Mouse (Mus musculus): ENCODE data around the gene Ripor1.
"Not testable (repeated sequence)": the region's sequence is repeated elsewhere in the genome, so short reads cannot be mapped to it uniquely, and the experiment has no call there.

Ripor1 gene

DNA sequence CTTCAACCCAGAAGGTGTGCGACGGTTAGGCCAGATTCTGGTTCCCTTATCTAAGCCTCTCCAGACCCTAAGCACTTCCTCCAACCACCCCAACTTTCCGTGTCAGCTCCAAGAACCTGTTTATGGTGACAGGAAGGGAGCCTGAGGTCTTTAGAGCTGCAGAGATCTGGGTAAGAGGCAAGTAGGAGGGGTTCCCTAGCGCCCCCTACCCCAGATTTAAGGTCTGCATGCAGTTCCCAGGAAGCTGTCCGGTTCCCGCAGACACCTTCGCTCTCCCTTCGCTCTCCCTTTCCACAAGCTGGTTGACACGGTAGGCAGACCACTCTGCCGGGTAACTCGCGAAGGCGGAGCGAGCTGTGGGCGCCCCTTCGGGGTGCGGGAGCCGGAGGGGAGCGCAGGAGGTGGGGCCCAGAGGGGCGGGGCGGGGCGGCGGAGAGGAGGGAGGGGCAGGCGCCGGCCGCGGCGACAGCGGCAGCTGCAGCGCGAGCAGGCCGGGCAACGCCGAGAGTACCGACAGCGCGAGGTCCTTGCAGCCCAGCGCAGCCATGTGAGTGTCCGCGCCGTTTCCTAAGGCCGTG is at the start of gene Ripor1:
Gene Ripor1 (plus strand): TSS at position 452 of the 578 bp plus-strand sequence.
- DNase-seq: peak; percentile 99

DNA sequence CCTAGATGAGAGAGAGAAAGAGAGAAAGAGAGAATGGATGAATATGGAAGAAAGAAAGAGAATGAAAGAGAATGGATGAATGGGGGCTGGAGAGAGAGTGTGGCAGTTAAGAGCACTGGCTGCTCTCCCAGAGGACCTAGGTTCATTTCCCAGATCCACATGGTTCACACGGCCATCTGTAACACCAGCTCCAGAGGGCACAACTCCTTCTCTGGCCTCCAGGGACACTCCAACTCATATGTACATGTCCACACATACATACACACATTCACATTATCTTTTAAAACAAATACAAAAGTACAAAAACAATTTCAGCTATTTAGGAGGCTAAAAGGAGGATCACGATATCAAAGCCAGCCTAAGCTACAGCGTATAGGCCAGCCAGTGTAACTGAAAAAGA is 42.2 kb upstream of the Ripor1 start:
- peak; percentile 83 for DNase-seq

DNA sequence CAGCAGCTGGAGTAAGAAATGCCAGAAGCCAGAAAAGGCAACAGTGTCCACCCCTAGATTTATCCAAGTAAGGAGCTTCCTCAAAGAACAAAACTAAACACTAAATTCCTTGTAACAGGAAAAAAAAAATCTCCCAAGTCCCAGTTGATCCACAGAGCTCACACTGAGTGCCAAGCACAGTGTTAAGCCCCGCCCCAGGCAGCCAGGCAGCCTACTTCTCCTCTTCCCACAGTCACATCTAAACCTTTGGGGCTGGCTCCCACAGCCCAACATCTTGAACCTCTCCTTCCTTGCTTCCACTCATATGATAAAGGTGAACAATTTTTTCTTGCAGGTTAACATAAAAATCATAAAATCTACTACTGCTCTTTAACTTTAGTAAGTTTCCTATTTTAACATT is 41.2 kb upstream of the Ripor1 start:
- peak; percentile 82 for DNase-seq

DNA sequence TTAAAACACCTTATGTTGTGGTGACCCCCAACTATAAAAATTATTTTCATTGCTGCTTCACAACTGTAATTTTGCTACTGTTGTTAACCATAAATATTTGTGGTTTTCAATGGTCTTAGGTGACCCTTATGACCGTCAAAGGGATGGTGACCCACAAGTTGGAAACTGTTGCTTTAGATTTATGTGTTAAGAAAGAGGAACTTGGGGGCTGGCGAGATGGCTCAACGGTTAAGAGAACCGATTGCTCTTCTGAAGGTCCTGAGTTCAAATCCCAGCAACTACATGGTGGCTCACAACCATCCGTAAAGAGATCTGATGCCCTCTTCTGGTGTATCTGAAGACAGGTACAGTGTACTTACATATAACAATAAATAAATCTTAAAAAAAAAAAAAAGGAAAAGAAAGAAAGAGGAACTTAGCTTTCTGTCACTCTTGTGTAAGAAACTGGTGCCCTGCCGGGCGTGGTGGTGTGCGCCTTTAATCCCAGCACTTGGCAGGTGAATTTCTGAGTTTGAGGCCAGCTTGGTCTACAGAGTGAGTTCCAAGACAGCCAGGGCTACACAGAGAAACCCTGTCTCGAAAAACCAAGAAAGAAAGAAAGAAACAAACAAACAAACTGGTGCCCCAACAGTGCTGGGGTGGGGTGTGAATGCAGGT is 40.4 kb upstream of the Ripor1 start:
- DNase-seq: peak; percentile 87

GRCm38 (mm10) chr8:105565401-105565881 is 39.6 kb upstream of the Ripor1 start:
- no peak for DNase-seq

DNA sequence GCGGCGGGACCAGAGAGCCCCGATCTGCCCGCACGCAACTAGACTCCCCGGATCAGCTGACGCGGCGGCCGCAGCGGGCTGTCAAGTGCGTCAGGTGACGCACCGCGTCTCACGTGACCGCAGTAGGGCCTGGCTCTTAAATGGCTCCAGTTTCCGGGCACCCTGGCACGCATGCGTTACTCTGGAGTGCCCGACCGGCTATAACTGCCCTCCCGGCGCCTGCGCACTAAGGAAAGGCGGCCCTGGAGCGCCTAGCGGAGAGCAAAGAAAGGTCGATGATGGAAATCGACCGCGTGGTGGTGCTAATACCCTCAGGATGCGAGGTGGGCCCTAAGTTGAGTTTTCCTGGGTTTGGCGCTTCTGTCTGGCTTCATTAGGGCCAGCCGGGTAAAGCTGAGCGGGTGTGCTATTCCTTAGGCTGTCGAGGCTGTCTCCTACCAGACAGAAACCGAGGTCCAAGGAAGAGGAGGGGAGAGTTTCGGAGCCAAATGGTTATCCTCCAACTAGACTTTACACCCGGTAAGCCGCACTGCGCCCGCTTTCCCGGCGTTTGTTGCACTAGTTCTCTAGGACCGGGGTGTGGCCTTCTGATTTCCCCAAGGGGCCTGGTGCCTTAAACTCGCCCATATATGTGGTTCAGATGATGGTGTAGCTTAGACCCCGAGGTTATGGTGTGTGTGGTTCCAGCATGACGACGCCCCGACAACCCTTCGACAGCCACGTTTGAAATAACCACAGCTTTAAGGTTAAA is 38.9 kb upstream of the Ripor1 start, which contains the start of gene Atp6v0d1:
Gene Atp6v0d1 (minus strand): TSS at position 96 of the 751 bp plus-strand sequence.
- DNase-seq: peak; percentile 100

DNA sequence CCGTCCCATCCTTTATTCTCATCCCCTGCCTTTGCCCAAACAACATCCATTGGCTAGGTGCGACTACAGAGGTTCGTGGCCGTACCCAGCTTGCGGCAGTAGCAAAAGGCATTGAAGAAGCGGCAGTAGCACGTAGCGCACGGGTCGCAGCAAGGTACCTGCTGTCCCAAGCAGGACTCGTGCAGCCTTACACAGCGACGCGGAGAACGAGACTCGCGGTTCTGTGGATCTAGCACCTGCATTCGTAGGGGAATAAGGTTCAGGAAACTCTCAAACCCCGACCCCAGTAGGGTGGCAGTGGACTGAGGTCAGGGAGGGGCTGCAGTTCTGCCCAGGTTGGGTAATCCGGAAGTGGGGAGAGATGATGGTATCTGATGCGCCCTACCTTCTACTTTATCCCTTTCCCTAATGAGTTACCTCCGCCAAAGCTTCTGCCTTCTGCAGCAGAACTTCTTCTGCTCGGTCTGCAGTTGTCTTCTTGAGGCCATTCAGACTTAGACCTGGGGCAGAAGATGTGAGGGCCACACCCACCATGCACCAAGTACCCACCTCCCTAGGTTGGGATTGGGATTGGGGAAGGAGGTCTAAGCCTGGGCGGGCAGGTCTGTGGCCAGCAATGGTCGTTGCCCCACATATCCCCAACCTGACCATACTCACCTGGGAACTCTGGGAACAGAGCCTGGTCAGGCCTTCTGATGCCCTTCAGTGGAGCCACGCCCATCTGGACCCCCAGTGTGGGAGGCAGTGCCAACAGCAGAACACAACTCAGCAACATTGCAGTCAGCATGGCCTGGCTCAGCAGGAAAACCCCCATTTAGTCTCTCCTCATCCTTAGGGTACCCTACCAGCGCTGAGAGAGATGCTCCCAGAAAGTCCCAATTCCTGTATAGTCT is 38.1 kb upstream of the Ripor1 start:
- peak; percentile 94 for DNase-seq

DNA sequence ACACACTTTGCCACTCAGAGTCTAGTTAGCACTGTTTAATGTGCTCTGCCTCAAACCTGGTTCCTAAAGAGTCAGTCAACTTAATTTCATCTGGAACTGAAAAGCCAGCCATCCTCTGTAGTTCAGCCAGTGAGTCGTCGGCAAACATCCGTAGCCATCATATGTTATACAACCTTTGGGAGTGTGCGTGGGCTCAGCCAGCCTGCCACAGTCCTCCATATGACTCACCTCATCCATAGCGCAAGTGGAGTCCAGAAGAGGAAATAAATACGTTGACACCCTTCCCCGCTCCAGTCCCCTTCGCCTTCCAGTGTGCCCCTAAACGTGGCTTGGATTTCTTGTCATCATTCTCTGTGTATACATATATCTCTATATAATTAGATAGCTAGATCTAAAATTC is 33.2 kb upstream of the Ripor1 start:
- peak; percentile 74 for DNase-seq

- DNase-seq: peak; percentile 83
Observed at GRCm38 (mm10) chr8:105573427-105573826, 31.6 kb upstream of the Ripor1 start.

DNA sequence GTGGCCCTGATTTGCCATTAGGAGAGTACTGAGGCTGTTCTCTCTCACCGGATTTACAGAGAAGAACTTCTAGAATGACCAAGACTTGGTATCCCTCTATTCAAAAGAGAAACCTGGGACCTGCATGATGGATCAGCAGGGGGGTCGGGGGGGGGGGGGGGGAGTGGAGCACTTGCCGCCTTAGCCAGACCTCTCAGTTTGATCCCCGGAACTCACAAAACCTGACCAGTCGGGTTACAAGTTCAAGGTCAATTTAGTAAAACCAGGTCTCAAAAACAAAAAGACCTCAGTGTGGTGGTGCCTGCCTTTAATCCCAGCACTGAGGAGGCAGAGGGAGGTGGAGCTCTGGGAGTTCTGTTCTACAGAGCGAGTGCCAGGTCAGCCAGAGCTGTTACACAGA is 30.3 kb upstream of the Ripor1 start:
- no peak for DNase-seq

GRCm38 (mm10) chr8:105575538-105575937 is 29.5 kb upstream of the Ripor1 start:
- DNase-seq: peak; percentile 71

GRCm38 (mm10) chr8:105579719-105580118 is 25.3 kb upstream of the Ripor1 start:
- no peak for DNase-seq

DNA sequence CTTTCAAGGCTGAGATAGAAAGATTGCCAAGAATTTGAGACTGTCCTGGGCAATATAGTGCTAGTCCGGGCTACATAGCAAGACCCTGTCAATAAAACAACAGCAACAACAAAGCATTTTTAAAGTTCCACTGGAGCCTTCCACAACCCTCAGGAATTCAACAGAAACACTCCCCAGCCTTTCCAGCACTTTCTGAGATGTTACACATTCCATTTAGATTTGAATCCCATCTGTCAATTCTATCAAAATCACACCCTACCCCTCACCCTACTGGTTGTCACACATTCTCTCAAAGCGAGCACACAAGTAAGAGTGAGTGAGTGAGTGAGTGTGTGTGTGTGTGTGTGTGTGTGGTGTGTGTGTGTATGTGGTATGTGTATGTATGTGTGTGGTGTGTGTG is 12.6 kb upstream of the Ripor1 start:
- DNase-seq: peak; percentile 58

- peak; percentile 98 for DNase-seq
Observed at GRCm38 (mm10) chr8:105593859-105594258, 11.2 kb upstream of the Ripor1 start.

DNA sequence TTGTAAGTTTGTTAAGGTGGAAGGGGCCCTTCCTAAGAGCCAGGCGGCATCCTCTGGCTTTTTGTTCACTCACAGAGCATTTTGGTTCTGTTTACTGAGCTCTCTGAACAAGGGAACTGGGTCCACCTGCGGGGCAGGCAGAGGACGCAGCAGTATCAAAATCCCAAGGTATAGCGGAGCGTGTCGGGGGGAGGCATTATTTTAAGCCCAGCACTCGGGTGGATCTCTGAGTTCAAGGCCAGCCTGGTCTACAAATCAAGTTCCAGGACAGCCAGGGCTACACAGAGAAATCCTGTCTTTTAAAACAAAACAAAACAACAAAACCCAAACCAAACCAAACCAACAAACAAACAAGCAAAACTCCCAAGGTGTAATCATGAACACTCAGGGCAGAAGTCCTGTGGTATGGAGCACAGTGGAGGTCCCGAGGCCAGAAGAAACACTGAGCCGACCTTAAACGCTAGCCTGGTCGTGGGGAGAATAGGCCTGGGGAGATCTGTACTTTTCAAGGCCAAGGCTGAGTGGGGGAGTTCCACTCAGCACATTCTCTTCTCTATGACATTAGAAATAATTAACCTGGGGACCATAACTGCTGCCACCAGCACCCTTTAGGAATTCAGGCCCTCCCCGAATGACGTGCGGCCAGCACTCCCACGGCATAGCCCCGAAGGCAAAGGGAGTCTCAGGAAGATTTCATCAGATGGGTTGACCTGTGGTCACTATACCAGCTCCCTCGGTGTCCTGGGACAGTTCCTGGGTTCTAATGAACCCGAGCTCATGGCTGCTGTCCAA is 10.4 kb upstream of the Ripor1 start:
- peak; percentile 91 for DNase-seq

GRCm38 (mm10) chr8:105596362-105597034 is 8.6 kb upstream of the Ripor1 start:
- DNase-seq: peak; percentile 99

DNA sequence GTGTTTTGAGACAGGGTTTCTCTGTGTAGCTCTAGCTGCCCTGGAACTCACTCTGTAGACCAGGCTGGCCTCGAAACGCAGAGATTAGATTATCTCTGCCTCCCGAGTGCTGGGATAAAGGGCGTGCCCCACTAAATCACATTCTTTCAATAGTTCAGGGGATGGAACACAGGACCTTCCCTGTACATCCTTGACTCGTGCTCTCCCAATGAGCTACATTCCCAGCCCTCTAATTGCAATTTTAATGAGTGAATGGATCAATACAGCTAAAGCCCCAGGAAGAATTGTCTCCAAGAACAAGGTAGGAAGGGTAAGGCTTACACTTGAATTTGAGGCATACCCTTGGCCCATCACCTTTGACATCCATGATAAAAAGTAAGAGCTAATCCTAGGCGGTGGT is 6.3 kb upstream of the Ripor1 start:
- peak; percentile 71 for DNase-seq

DNA sequence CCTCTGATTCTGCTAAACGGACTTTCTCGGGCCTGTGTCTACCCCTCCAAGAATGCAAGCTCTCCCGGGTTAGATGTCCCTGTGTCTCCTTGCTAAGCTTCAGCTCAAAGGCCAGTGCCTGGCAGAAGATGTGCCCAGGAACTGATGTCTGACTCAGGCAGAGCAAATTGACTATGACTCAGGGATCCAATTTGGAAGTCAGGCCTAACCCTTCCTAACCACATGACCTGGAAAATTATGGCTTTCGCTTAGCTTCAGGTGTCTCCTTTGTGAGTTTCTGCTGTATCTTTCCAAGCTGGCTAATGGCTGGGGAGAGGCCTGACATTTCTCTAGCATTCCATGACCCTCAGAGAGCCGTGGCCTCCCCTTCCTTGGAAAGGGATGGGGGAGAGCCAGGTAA is 3.8 kb upstream of the Ripor1 start:
- DNase-seq: peak; percentile 83

- not testable (repeated sequence) for DNase-seq
Observed at GRCm38 (mm10) chr8:105602540-105602939, 2.5 kb upstream of the Ripor1 start.

- DNase-seq: peak; percentile 97
Observed at GRCm38 (mm10) chr8:105605491-105606188, 585 bp downstream of the Ripor1 start.
